Mouse (Mus musculus): ENCODE measurements around the gene Fam189a1. TPM values are rescaled to one million over a fixed set of nuclear protein-coding genes. Genes with fewer than 3 reads are reported as not detected.
A peak's percentile ranks its signal among the peaks of the same experiment; 100 is the strongest.

Fam189a1 gene
- total RNA-seq, 2 experiments from 2014 or later = 26.4 to 34.3 TPM

GRCm38 (mm10) chr7:64962128-64962527 is 194.2 kb downstream of the Fam189a1 start:
- no peak for DNase-seq
- intact Hi-C loops (cut with DNase I) = no loop called here

- intact Hi-C loops (cut with DNase I) = no loop called here
- DNase-seq = no peak
Observed at GRCm38 (mm10) chr7:64959087-64959486, 197.3 kb downstream of the Fam189a1 start.

GRCm38 (mm10) chr7:64952181-64952580 is 204.2 kb downstream of the Fam189a1 start:
- DNase-seq = no peak
- intact Hi-C loops (cut with DNase I) = no loop called here

- intact Hi-C loops (cut with DNase I) = no loop called here
- no peak for DNase-seq
Observed at GRCm38 (mm10) chr7:64950771-64951099, 205.6 kb downstream of the Fam189a1 start.

GRCm38 (mm10) chr7:64949910-64950770 is 206.2 kb downstream of the Fam189a1 start:
- peak; percentile 79 for DNase-seq
- intact Hi-C loops (cut with DNase I) = no loop called here

GRCm38 (mm10) chr7:64949465-64949864 is 206.9 kb downstream of the Fam189a1 start:
- intact Hi-C loops (cut with DNase I) = no loop called here
- DNase-seq = no peak

GRCm38 (mm10) chr7:64944686-64945085 is 211.7 kb downstream of the Fam189a1 start:
- intact Hi-C loops (cut with DNase I) = no loop called here
- no peak for DNase-seq

- no peak for DNase-seq
- intact Hi-C loops (cut with DNase I) = no loop called here
Observed at GRCm38 (mm10) chr7:64944175-64944574, 212.2 kb downstream of the Fam189a1 start.

GRCm38 (mm10) chr7:64936927-64937326 is 219.4 kb downstream of the Fam189a1 start:
- DNase-seq = no peak
- intact Hi-C loops (cut with DNase I) = no loop called here

GRCm38 (mm10) chr7:64934115-64934514 is 222.3 kb downstream of the Fam189a1 start:
- DNase-seq = no peak

GRCm38 (mm10) chr7:64930980-64931379 is 225.4 kb downstream of the Fam189a1 start:
- intact Hi-C loops (cut with DNase I) = no loop called here
- DNase-seq = peak; percentile 13

More at GRCm38 (mm10) chr7:64934115-64934514, 222.3 kb downstream of the Fam189a1 start:
- intact Hi-C loops (cut with DNase I) = no loop called here

- DNase-seq = no peak
- intact Hi-C loops (cut with DNase I) = no loop called here
Observed at GRCm38 (mm10) chr7:64923918-64924317, 232.5 kb downstream of the Fam189a1 start.

- no peak for DNase-seq
- intact Hi-C loops (cut with DNase I) = no loop called here
Observed at GRCm38 (mm10) chr7:64921189-64921588, 235.2 kb downstream of the Fam189a1 start.

GRCm38 (mm10) chr7:64920735-64921134 is 235.6 kb downstream of the Fam189a1 start:
- intact Hi-C loops (cut with DNase I) = no loop called here
- DNase-seq = no peak

- DNase-seq = no peak
- intact Hi-C loops (cut with DNase I) = no loop called here
Observed at GRCm38 (mm10) chr7:64916654-64917053, 239.7 kb downstream of the Fam189a1 start.

- intact Hi-C loops (cut with DNase I) = no loop called here
Observed at GRCm38 (mm10) chr7:64915121-64915520, 241.2 kb downstream of the Fam189a1 start.

GRCm38 (mm10) chr7:64911945-64912344 is 244.4 kb downstream of the Fam189a1 start:
- no peak for DNase-seq

More at GRCm38 (mm10) chr7:64915121-64915520, 241.2 kb downstream of the Fam189a1 start:
- no peak for DNase-seq

GRCm38 (mm10) chr7:64910208-64910607 is 246.2 kb downstream of the Fam189a1 start:
- intact Hi-C loops (cut with DNase I) = no loop called here

More at GRCm38 (mm10) chr7:64911945-64912344, 244.4 kb downstream of the Fam189a1 start:
- intact Hi-C loops (cut with DNase I) = no loop called here

GRCm38 (mm10) chr7:64906955-64907354 is 249.4 kb downstream of the Fam189a1 start:
- DNase-seq = no peak
- intact Hi-C loops (cut with DNase I) = no loop called here

More at GRCm38 (mm10) chr7:64910208-64910607, 246.2 kb downstream of the Fam189a1 start:
- DNase-seq = no peak

- no peak for DNase-seq
- intact Hi-C loops (cut with DNase I) = no loop called here
Observed at GRCm38 (mm10) chr7:64905506-64905905, 250.9 kb downstream of the Fam189a1 start.

- DNase-seq = no peak
- intact Hi-C loops (cut with DNase I) = no loop called here
Observed at GRCm38 (mm10) chr7:64900249-64900648, 256.1 kb downstream of the Fam189a1 start.

- DNase-seq = no peak
Observed at GRCm38 (mm10) chr7:64896587-64896986, 259.8 kb downstream of the Fam189a1 start.

More at GRCm38 (mm10) chr7:64896587-64896986, 259.8 kb downstream of the Fam189a1 start:
- intact Hi-C loops (cut with DNase I) = no loop called here
